Mouse (Mus musculus) cerebellum, postnatal 10 days (tissue): ENCODE data around the gene Pdgfd.

Experiments
- DNase-seq, 2 experiments: peaks; one replicate each; pipeline ENCODE4 v3.0.0; 2021; ENCODE audit warnings: mixed read lengths in 2 of 2

Gene Pdgfd

GRCm38 (mm10) chr9:6317114-6317513 lies 148.7 kb downstream of the Pdgfd start:
- DNase-seq, result no peak

GRCm38 (mm10) chr9:6325408-6325807 lies 157.0 kb downstream of the Pdgfd start:
- no peak for DNase-seq

- DNase-seq, result no peak
These were observed 165.1 kb downstream of the Pdgfd start for GRCm38 (mm10) chr9:6333499-6333898.

GRCm38 (mm10) chr9:6336236-6336635 lies 167.9 kb downstream of the Pdgfd start:
- DNase-seq, result no peak

- no peak for DNase-seq
These were observed 169.5 kb downstream of the Pdgfd start for GRCm38 (mm10) chr9:6337891-6338290.

GRCm38 (mm10) chr9:6338344-6338743 lies 170.0 kb downstream of the Pdgfd start:
- no peak for DNase-seq

- DNase-seq, result no peak
These were observed 171.0 kb downstream of the Pdgfd start for GRCm38 (mm10) chr9:6339394-6339793.

GRCm38 (mm10) chr9:6340750-6341149 lies 172.4 kb downstream of the Pdgfd start:
- no peak for DNase-seq

- DNase-seq, result no peak
These were observed 174.5 kb downstream of the Pdgfd start for GRCm38 (mm10) chr9:6342854-6343253.

- DNase-seq, result peak; percentile 4 to 12
These were observed 176.1 kb downstream of the Pdgfd start for GRCm38 (mm10) chr9:6344514-6344913.

GRCm38 (mm10) chr9:6344924-6345323 lies 176.5 kb downstream of the Pdgfd start:
- peak; percentile 40 to 68 for DNase-seq

GRCm38 (mm10) chr9:6345366-6345765 lies 177.0 kb downstream of the Pdgfd start:
- DNase-seq, result peak in 1 of 2 experiments; percentile 1

- DNase-seq, result no peak
These were observed 185.0 kb downstream of the Pdgfd start for GRCm38 (mm10) chr9:6353257-6353960.

- DNase-seq, result no peak
These were observed 192.4 kb downstream of the Pdgfd start for GRCm38 (mm10) chr9:6360795-6361194.

GRCm38 (mm10) chr9:6366550-6366949 lies 198.2 kb downstream of the Pdgfd start:
- DNase-seq, result no peak

GRCm38 (mm10) chr9:6401764-6402163 lies 233.4 kb downstream of the Pdgfd start:
- no peak for DNase-seq

GRCm38 (mm10) chr9:6406535-6406934 lies 238.2 kb downstream of the Pdgfd start:
- DNase-seq, result no peak

- no peak for DNase-seq
These were observed 239.6 kb downstream of the Pdgfd start for GRCm38 (mm10) chr9:6407972-6408371.

- DNase-seq, result peak; percentile 24 to 47
These were observed 256.2 kb downstream of the Pdgfd start for GRCm38 (mm10) chr9:6424606-6425005.
